Mouse (Mus musculus): ENCODE results near the gene Plcd1.
A peak's percentile ranks its signal among the peaks of the same experiment; 100 is the strongest.

DNA sequence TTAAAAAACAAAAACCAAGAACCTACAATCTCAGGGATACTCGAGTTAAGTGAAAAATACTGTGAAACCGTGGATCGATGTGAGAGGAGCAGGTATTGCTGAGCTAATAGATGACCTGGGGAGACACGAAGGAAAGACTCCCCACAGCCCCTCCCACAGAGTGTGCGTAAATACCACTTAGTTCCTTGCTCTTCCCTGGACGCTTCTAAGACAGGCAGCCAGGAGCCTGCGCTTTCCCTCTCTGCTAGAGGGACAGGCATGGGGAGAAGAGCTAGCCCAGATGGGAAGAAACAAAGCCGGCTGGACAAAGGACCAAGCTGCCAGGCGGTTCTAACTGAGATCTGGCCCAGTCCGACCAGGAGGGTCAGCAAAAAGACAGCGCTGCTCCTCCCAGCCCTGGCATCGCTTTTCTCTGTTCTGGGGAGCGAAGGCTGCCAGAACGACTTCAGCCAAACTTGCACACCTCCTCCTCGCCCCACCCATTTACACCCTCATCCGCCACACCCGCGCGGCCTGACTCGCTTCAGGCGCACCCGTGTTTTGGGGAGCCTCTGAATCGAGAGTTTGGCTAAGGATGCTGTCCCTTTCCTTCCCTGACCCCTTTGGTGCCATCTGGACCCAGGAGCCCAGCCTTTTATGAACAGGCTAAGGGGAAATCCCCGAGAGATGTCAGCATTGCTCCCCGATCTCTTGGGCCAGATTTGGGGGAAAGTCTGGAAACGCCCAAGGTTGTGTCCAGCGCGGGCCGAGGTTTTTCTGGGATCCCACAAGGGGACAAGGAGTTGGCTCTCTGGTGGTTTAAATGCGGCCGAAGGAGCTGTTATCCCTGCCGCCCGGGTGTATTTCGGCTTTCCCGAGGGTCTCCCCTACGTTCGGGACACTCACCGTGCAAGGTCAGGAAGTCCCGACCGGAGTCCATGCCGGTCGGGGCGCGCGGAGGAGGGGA lies 556 bp downstream of the Plcd1 start:
- TF ChIP-seq POLR2A (IDR thresholded peaks at IDR 0.05; ENCODE audit: insufficient read length, low read depth) = peak; percentile 38
- TF ChIP-seq MYOG (IDR thresholded peaks at IDR 0.05; ENCODE audit: control insufficient read depth in 1 of 3, insufficient read depth in 1 of 3, insufficient read length in 2 of 3, low read depth in 2 of 3) = no peak
- TF ChIP-seq E2F4 (IDR thresholded peaks at IDR 0.05; ENCODE audit: insufficient read depth) = no peak
- no peak for TF ChIP-seq MYOD1 (IDR thresholded peaks at IDR 0.05; ENCODE audit: control insufficient read depth in 1 of 3, insufficient read length in 2 of 3, low read depth in 2 of 3)
- TF ChIP-seq USF1 (IDR thresholded peaks at IDR 0.05; ENCODE audit: low read depth) = no peak
- TF ChIP-seq TCF12 (IDR thresholded peaks at IDR 0.05; ENCODE audit: insufficient read depth, poor library complexity, severe bottlenecking) = no peak
- TF ChIP-seq SRF (IDR thresholded peaks at IDR 0.05; ENCODE audit: control insufficient read depth, insufficient read length, low read depth) = no peak
- no peak for TF ChIP-seq CEBPB (IDR thresholded peaks at IDR 0.05; ENCODE audit: insufficient read depth, poor library complexity, severe bottlenecking)
- no peak for TF ChIP-seq MAX (IDR thresholded peaks at IDR 0.05; ENCODE audit: low read depth)
- TF ChIP-seq POLR2AphosphoS2 (IDR thresholded peaks at IDR 0.05; ENCODE audit: insufficient read length, low read depth) = no peak
- no peak for TF ChIP-seq REST (IDR thresholded peaks at IDR 0.05; ENCODE audit: insufficient read depth, insufficient read length)
- TF ChIP-seq TCF3 (IDR thresholded peaks at IDR 0.05; ENCODE audit: insufficient read length, low read depth) = no peak

Data from myocyte (in vitro differentiated cells).